Mouse (Mus musculus): ENCODE data around the gene Olfr888.

Olfr888 gene

DNA sequence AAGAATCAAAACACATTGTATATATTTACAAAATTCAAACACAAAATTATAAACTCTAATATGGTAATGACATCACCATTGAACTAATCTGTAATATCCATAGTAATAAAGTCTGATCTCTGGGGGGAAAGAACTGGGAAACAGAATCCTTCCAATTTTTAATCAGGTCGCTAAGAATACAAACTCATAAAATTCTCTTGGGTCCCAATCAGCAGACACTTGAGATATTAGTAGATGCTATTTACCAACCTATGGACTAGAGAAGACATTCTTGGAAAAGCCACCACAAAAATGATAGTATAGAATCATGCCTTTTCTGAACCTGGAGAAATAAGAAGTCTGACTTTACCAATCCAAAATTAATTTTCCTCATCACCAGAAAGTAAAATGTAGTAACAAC is at the start of gene Olfr888:
Gene Olfr888 (plus strand): TSS at position 301 of the 400 bp plus-strand sequence.
- DNase-seq, result no peak

DNA sequence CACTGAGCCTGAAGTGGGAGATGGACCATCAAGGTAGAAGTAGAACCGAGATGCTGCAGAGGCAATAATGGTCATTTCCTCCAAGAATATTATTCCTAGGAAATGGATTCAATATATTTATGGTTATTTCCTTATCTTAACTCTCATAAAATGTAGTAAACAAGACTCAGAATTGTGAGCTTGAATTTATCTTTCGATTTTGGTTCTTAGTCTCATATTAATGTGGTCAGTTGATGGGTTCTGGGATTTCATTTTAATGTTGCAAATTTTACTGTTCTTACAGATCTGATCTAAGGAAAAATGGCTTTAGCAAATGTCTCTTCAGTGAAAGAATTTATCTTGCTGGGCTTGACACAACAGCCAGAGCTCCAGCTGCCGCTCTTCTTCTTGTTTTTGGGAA is 46.9 kb upstream of the Olfr888 start, which contains the start of gene Olfr885:
Gene Olfr885 (plus strand): TSS at position 301 of the 400 bp plus-strand sequence.
- no peak for DNase-seq

DNA sequence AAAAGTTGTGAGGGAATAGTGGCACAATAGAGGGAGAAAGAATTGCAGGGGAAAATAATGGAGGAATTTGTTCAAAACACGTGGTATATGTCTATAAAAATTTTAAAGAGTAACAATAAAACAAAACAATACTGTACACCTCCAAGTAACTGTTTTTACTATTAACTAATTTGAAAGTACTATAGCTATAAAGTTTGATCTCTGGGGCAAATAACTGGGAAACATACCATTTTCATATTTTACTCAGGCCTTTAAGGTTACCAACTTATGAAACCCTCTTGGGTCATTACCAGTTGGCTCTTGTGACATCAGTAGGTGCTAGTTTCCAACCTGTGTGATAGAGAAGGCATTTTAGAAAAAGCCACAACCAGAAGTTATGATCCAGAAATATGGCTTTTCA is 24.2 kb upstream of the Olfr888 start, which contains the start of gene Olfr887:
Gene Olfr887 (plus strand): TSS at position 301 of the 400 bp plus-strand sequence.
- no peak for DNase-seq

DNA sequence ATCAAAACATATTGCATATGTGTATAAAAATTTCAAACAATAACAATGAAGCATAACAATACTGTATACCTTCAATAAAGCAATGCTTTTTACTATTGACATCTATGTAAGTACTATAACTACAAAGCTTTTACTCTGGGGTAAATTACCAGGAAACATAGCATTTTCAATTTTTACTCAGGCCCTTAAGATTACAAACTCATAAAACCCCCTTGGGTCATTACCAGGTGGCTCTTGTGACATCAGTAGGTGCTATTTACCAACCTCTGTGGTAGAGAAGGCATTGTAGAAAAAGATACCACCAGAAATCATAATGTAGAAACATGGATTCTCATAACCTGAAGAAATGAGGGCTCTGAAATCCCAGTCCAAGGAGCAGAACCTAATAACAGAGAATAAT is 7.0 kb downstream of the Olfr888 start, which contains the start of gene Olfr889:
Gene Olfr889 (plus strand): TSS at position 301 of the 400 bp plus-strand sequence.
- no peak for DNase-seq

DNA sequence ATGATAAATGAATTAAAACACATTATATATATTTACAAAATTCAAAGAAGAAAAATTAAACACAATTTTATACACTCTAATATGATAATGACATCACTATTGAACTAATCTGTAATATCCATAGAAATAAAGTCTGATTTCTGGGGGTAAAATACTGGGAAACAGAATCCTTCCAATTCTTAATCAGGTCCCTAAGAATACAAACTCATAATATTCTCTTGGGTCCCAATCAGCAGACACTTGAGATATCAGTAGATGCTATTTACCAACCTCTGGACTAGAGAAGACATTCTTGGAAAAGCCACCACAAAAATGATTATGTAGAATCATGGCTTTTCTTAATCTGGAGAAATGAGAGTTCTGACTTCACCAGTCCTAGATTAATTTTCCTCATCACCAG is 34.3 kb downstream of the Olfr888 start, which contains the start of gene Olfr890:
Gene Olfr890 (plus strand): TSS at position 301 of the 400 bp plus-strand sequence.
- no peak for DNase-seq

Data from kidney, postnatal 36 days (tissue).